Mouse (Mus musculus): Measurements from ENCODE around the gene H2afv.
"Not testable (repeated sequence)": the region's sequence is repeated elsewhere in the genome, so short reads cannot be mapped to it uniquely, and the experiment has no call there.

H2afv gene

DNA sequence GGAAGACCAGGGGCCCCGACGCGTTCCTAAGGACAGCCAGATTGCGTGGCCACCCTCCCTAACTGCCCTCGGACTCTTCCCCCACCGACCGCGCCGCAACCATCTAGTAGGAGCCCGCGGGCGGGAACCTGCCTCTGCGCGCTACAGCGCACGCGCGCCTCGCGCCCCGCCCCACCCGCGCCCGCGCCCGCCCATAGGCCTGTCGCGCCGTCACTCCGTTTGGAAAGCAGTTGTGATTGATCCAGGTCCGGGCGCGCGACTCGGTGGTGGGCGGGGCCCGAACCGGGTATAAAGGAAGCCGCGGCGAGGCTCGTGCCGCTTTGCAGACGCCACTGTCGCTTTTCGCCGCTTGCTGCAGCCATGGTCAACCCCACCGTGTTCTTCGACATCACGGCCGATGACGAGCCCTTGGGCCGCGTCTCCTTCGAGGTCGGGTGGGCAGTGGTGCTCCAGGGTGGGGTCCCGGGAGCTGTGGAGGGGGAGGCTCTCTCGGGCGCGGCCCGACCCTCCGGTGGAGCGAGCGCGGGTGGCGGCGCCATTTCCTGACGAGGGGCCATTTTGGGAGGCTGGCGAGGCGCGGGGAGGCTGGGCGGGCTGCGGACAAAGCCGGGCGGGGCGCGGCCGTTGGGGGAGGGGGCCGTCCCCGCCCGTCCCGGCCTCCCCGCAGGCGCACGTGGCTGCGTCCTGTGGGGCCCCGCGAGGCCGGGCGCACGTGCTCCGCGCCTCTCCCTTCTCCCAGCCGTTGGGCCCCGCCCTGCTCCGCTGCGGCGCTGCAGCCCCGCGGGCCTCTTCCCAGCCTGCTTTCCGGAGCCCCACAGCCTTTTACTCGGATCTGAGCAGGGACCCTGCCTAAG, 28.5 kb downstream of the H2afv start:
- peak; percentile 76 for DNase-seq (ENCODE audit: low read depth, low spot score)

GRCm38 (mm10) chr11:6414751-6415550, 29.3 kb downstream of the H2afv start, which contains the start of gene Ppia:
Ppia (plus strand) TSS chr11:6415443.
- DNase-seq (ENCODE audit: low read depth, low spot score): no peak

GRCm38 (mm10) chr11:6413264-6413663, 31.0 kb downstream of the H2afv start:
- no peak for DNase-seq (ENCODE audit: low read depth, low spot score)

GRCm38 (mm10) chr11:6411684-6412083, 32.6 kb downstream of the H2afv start:
- DNase-seq (ENCODE audit: low read depth, low spot score): no peak

DNA sequence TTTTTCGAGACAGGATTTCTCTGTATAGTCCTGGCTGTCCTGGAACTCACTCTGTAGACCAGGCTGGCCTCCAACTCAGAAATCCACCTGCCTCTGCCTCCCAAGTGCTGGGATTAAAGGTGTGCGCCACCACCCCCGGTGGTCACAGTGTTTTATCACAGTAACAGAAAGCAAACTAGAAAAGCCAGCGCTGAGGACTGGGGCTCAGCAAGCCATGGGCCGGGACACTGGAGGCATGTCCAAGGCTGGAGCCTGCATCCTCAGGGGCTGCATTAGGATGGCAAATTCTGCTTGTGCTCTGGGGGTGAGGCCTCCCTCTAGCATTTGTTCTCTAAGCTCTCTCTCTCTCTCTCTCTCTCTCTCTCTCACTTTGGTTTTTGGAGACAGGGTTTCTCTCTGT, 33.5 kb downstream of the H2afv start:
- DNase-seq (ENCODE audit: low read depth, low spot score): not testable (repeated sequence)

DNA sequence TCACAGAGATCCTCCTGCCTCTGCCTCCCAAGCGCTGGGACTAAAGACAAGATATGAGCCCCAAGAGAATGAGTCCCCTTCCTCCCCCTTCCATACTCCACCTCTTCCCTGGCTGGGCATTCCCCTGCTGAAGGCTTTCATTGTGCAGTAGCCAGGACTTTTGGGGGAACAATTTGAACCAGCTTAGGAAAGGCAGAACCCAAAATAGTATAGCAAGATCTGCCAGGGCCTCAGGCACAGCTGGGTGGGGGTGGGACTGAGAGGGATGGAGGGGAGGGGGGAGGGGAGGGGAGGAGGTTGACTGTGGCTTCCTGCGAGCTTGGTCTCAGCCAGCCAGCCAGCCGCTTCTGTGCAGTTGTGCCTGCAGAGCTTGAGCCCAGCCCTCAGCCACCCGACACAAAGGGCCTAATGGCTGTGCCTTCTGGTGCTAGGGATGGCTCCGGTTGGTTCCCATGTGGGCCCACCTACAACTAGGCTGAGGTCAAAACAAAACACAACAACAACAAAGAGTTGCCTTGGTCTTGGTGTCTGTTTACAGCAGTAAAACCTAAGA, 34.1 kb downstream of the H2afv start:
- DNase-seq (ENCODE audit: low read depth, low spot score): peak; percentile 69

- DNase-seq (ENCODE audit: low read depth, low spot score): no peak
Observed at GRCm38 (mm10) chr11:6407162-6407621, 37.1 kb downstream of the H2afv start.

GRCm38 (mm10) chr11:6406251-6407161, 37.7 kb downstream of the H2afv start:
- DNase-seq (ENCODE audit: low read depth, low spot score): no peak

- no peak for DNase-seq (ENCODE audit: low read depth, low spot score)
Observed at GRCm38 (mm10) chr11:6405591-6406081, 38.6 kb downstream of the H2afv start.

- no peak for DNase-seq (ENCODE audit: low read depth, low spot score)
Observed at GRCm38 (mm10) chr11:6404699-6405566, 39.3 kb downstream of the H2afv start.

DNA sequence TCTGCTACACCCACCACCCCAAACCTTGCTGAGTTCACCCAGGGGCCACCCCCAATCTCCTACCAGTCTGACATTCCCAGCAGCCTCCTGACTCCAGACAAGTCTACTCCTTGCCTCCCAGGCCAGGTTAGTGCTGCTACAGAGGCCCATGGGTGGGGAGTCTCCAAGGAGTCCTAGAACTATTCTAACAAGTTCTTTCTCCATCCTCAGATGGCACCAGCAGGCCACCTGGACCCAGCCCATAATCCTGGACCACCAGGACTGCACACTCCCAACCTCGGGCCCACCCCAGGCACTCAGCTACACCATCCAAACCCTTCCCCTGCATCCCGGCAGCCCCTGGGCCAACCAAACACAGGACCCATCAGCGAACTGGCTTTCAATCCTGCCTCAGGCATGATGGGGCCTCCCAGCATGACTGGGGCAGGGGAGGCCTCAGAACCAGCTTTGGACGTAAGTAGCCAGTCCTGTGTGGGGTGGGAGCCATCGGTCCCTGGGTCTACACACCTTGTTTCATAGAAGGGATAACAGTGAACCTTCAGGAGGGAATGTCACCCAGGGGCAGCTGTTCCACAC, 40.3 kb downstream of the H2afv start:
- no peak for DNase-seq (ENCODE audit: low read depth, low spot score)

GRCm38 (mm10) chr11:6402515-6403510, 41.4 kb downstream of the H2afv start:
- no peak for DNase-seq (ENCODE audit: low read depth, low spot score)

GRCm38 (mm10) chr11:6398141-6398540, 46.1 kb downstream of the H2afv start:
- DNase-seq (ENCODE audit: low read depth, low spot score): no peak

GRCm38 (mm10) chr11:6395565-6395964, 48.7 kb downstream of the H2afv start:
- DNase-seq (ENCODE audit: low read depth, low spot score): no peak

- no peak for DNase-seq (ENCODE audit: low read depth, low spot score)
Observed at GRCm38 (mm10) chr11:6393866-6394265, 50.4 kb downstream of the H2afv start.

GRCm38 (mm10) chr11:6392857-6393256, 51.4 kb downstream of the H2afv start:
- DNase-seq (ENCODE audit: low read depth, low spot score): no peak

- no peak for DNase-seq (ENCODE audit: low read depth, low spot score)
Observed at GRCm38 (mm10) chr11:6391516-6392276, 52.5 kb downstream of the H2afv start.
